Mouse (Mus musculus) spleen, adult 12 weeks (tissue): ENCODE measurements around the gene Zfp771.
A peak's percentile ranks its signal among the peaks of the same experiment; 100 is the strongest.

Experiments used
- DNase-seq: peaks from one replicate; pipeline ENCODE4 v3.0.0; 2022; ENCODE audit warnings: low spot score

Zfp771 gene

GRCm38 (mm10) chr7:127285154-127285553, 41.1 kb downstream of the Zfp771 start:
- peak; percentile 18 for DNase-seq

DNA sequence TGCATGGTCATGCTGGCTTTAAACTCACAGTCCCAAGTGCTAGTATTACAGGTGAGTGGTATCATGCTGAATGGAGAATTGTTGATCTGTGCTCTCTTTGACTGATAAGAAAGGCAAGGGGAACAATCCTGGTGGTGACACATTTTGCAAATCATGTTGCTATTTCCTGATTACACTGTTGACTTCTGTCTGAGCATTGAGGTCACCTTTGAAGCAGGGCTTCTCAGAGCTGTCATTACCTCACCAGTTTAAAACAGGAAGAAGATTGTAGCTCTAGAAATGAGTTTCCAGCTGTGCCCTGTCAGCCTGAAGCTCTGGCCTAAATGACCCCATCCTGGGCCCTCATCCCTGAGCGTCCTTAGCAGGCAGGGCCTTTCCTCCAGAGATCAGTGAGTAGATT, 43.9 kb downstream of the Zfp771 start:
- no peak for DNase-seq

DNA sequence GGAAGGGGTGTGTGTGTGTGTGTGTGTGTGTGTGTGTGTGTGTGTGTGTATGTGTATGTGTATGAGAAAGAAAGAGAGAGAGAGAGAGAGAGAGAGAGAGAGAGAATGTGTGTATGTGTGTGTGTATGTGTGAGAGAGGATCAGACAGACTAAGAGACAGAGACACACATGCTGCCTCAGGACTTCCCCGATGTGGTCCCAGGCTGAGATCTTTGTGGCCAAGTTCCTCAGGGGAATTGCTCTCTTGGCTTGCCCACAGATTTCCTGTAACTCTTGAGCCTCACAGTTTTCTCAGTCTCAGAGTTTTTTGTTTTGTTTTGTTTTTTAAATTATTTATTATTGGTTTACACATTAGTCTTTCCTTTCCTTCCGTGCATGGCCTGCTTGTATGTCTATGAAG, 45.2 kb downstream of the Zfp771 start:
- DNase-seq = no peak

- no peak for DNase-seq
Measured at GRCm38 (mm10) chr7:127290142-127290541, 46.1 kb downstream of the Zfp771 start.

GRCm38 (mm10) chr7:127296098-127296497, 52.0 kb downstream of the Zfp771 start, which contains the start of gene Itgal:
Gene Itgal, plus strand, starts transcription at chr7:127296260.
- no peak for DNase-seq

DNA sequence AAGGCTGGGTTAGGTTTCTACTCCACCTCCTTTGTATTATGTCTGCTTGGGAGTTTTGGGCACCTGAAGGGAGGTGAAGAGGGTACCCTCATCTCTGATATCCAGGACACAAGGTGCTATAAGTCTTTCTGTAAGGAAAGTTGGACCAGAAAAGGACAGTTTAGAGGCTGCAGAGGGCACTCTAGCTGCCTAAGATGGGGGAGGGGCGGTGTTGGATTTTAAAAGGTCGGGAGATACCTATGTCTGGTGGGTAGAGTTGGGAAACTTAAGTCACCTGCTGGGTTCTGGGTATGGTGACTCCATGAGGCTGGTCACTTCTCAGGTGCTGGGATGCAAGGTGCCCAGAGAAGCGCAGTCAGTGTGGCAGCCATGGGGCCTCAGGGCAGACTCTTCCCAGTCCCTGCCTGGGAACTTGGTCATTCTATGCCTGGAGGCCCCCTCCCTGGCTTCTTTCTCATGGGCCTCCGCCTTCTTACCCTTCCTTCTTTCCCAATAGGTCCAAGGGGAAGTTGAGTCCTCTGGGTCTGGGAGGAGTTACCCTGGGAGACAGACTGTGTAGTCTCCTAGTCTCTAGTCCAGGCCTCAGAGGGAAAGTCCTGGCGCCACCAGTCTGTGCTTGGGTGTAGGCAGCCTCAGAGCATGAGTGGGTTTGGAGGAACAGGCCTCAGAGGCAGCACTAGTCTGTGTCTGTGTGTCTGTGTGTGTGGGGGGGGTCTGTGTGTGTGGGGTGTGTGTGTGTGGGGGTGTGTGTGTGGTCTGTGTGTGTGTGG, 52.9 kb downstream of the Zfp771 start:
- DNase-seq = no peak

DNA sequence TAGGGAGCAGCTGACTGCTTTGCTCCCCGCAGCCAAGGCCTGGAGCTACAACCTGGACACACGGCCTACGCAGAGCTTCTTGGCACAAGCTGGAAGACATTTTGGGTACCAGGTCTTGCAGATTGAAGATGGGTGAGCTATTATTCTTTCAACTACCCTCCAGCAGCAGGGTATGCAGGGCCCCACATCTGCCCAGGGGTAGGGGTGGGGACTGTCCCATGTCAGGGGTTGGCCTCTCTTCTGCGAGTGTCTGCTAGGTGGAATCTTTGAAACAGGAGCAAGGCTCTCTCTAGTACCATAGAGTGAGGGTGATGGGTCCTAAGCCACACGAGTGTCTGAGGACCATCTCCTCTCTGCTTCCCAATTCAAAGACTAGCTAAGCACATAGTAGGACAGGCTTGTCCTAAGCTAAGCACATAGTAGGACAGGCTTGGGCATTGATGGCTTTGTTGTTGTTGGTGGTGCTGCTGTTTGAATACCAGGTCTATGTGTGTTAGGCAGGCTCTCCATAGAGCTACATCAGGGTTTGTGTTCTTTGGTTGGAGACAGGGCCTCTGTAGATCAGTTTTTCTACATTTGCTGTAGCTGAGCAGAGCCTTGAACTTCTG, 53.6 kb downstream of the Zfp771 start:
- DNase-seq = no peak
